Mouse (Mus musculus) heart, embryonic 16.5 days (tissue): ENCODE data around the gene Ganc. TPM values are rescaled to one million over a fixed set of nuclear protein-coding genes. Genes with fewer than 3 reads are reported as not detected.

Experiments used
- ATAC-seq: fragments of 200-750 bp; cut with Nextera tagmentation; replicated peaks from 2 replicates; pipeline ENCODE4 v1.8.0; 2017; ENCODE audit warnings: moderate number of reproducible peaks; ENCODE audit not compliant: insufficient read depth, low FRiP score; ENCODE audit errors: extremely low read depth
- H3K27ac ChIP-seq: fragments of 300-500 bp; sonication (generic); 2 replicates; pipeline ENCODE4 v1.5.1; 2014; ENCODE audit warnings: mild to moderate bottlenecking, low read length, control low read depth, moderate library complexity
- H3K27me3 ChIP-seq: fragments of 300-500 bp; sonication (generic); 2 replicates; pipeline ENCODE4 v1.6.1; 2014; ENCODE audit warnings: low read length, mixed read lengths; ENCODE audit not compliant: control insufficient read depth, insufficient read depth
- H3K36me3 ChIP-seq: fragments of 300-500 bp; sonication (generic); 2 replicates; pipeline ENCODE4 v1.6.1; 2014; ENCODE audit not compliant: control insufficient read depth, insufficient read depth
- H3K4me1 ChIP-seq: fragments of 300-500 bp; sonication (generic); 2 replicates; pipeline ENCODE4 v1.6.1; 2014; ENCODE audit warnings: low read length, mixed read lengths; ENCODE audit not compliant: control insufficient read depth, insufficient read depth
- H3K4me2 ChIP-seq: fragments of 300-500 bp; sonication (generic); 2 replicates; pipeline ENCODE4 v1.6.1; 2014; ENCODE audit warnings: low read depth, mild to moderate bottlenecking, control low read depth, low read length
- H3K4me3 ChIP-seq: fragments of 300-500 bp; sonication (generic); 2 replicates; pipeline ENCODE4 v1.5.1; 2014; ENCODE audit warnings: mild to moderate bottlenecking, control low read depth, low read length
- H3K9ac ChIP-seq: fragments of 300-500 bp; sonication (generic); 2 replicates; pipeline ENCODE4 v1.6.1; 2014; ENCODE audit warnings: low read length, control low read depth
- H3K9me3 ChIP-seq: fragments of 300-500 bp; sonication (generic); replicated peaks from 2 replicates; pipeline ENCODE4 v1.6.1; 2016; ENCODE audit warnings: low read length; ENCODE audit not compliant: control insufficient read depth
- WGBS: fragments of 180-500 bp; shearing (Covaris S2); extraction: QIAGEN DNeasy Blood & Tissue Kit; methylation state at CpG from one replicate; pipeline ENCODE4 v1.1.7; 2014; 5-methylcytosine and 5-hydroxymethylcytosine counted together
- polyA plus RNA-seq: library from polyadenylated mRNA; unstranded; fragments of >200 nt; fragmentation: Nextera tagmentation; extraction: Ambion mirVana; gene quantifications from 2 replicates; pipeline ENCODE4 v1.2.1, GENCODE M21; 2015

Ganc gene
- polyA plus RNA-seq, 1 experiment from 2014 or later: 11.2 TPM

GRCm38 (mm10) chr2:120392406-120392805 is 11.3 kb upstream of the Ganc start:
- H3K36me3 ChIP-seq: peaks cover 38% of the 10 kb centered on the region
- H3K4me3 ChIP-seq: no peak overlapping the region
- no peaks in the 10 kb centered on the region for H3K4me1 ChIP-seq
- H3K27me3 ChIP-seq: no peaks in the 10 kb centered on the region
- ATAC-seq: no peak
- no peaks in the 10 kb centered on the region for H3K9me3 ChIP-seq
- H3K4me2 ChIP-seq: no peak overlapping the region
- no peak overlapping the region for H3K9ac ChIP-seq
- H3K27ac ChIP-seq: no peak overlapping the region

- no peaks in the 10 kb centered on the region for H3K27me3 ChIP-seq
- H3K4me2 ChIP-seq: no peak overlapping the region
- 77% methylated on average over 1 of the region's 1 CpGs for WGBS
- no peak overlapping the region for H3K4me3 ChIP-seq
- H3K9me3 ChIP-seq: no peaks in the 10 kb centered on the region
- peaks cover 23% of the 10 kb centered on the region for H3K36me3 ChIP-seq
- ATAC-seq: no peak
- no peak overlapping the region for H3K27ac ChIP-seq
- H3K4me1 ChIP-seq: peaks cover 7% of the 10 kb centered on the region
- H3K9ac ChIP-seq: no peak overlapping the region
Measured at GRCm38 (mm10) chr2:120397951-120398350, 5.7 kb upstream of the Ganc start.

GRCm38 (mm10) chr2:120402813-120403212 is 883 bp upstream of the Ganc start:
- Histone ChIP-seq H3K4me1 (peaks cover 15% of the 10 kb centered on the region), H3K4me3 (peak overlapping the region; percentile 75), H3K9me3 (no peaks in the 10 kb centered on the region), H3K27me3 (no peaks in the 10 kb centered on the region), H3K9ac (peak overlapping the region; percentile 87), H3K4me2 (peak overlapping the region; percentile 66), H3K27ac (no peak overlapping the region), H3K36me3 (no peaks in the 10 kb centered on the region; the same call in 1 of the 2 replicates)
- no peak for ATAC-seq
- WGBS: 24% methylated on average over 3 of the region's 3 CpGs

- Histone ChIP-seq H3K4me3 (peak within 1 kb of the TSS; percentile 75), H3K27me3 (no peaks in the 10 kb centered on the region), H3K4me2 (peak within 1 kb of the TSS; percentile 81), H3K36me3 (no peaks in the 10 kb centered on the region; the same call in 1 of the 2 replicates), H3K27ac (peak within 1 kb of the TSS; percentile 100), H3K9ac (peak within 1 kb of the TSS; percentile 87), H3K9me3 (no peaks in the 10 kb centered on the region), H3K4me1 (peaks cover 15% of the 10 kb centered on the region)
- peak; percentile 99 for ATAC-seq
- under 1% methylated on average over 34 of the region's 34 CpGs for WGBS
Measured at GRCm38 (mm10) chr2:120403986-120404822, 508 bp downstream of the Ganc start, which contains the start of gene Tmem87a. TSS of gene Tmem87a (minus strand) at chr2:120404113.

- H3K9me3 ChIP-seq: no peaks in the 10 kb centered on the region
- ATAC-seq: no peak
Measured at GRCm38 (mm10) chr2:120404823-120405765, 1.4 kb downstream of the Ganc start.

GRCm38 (mm10) chr2:120411096-120411628 is 7.5 kb downstream of the Ganc start:
- no peaks in the 10 kb centered on the region; the same call in 1 of the 2 replicates for H3K36me3 ChIP-seq
- no peak overlapping the region for H3K9ac ChIP-seq
- H3K4me2 ChIP-seq: no peak overlapping the region
- no peak for ATAC-seq
- H3K4me1 ChIP-seq: no peaks in the 10 kb centered on the region
- no peak overlapping the region for H3K27ac ChIP-seq
- H3K27me3 ChIP-seq: no peaks in the 10 kb centered on the region
- no peak overlapping the region for H3K4me3 ChIP-seq
- H3K9me3 ChIP-seq: no peaks in the 10 kb centered on the region
- WGBS: 86% methylated on average over 3 of the region's 3 CpGs

More at GRCm38 (mm10) chr2:120404823-120405765, 1.4 kb downstream of the Ganc start:
- Histone ChIP-seq H3K4me2 (peak overlapping the region; percentile 81), H3K9ac (peak overlapping the region; percentile 87), H3K4me1 (peaks cover 15% of the 10 kb centered on the region), H3K27me3 (no peaks in the 10 kb centered on the region), H3K36me3 (no peaks in the 10 kb centered on the region; the same call in 1 of the 2 replicates), H3K4me3 (peak overlapping the region; percentile 75), H3K27ac (peak overlapping the region; percentile 100)
- 19% methylated on average over 14 of the region's 14 CpGs for WGBS

GRCm38 (mm10) chr2:120414113-120414512 is 10.4 kb downstream of the Ganc start:
- Histone ChIP-seq H3K27ac (no peak overlapping the region), H3K36me3 (no peaks in the 10 kb centered on the region; the same call in 1 of the 2 replicates), H3K4me1 (no peaks in the 10 kb centered on the region), H3K9ac (no peak overlapping the region), H3K27me3 (no peaks in the 10 kb centered on the region), H3K9me3 (no peaks in the 10 kb centered on the region), H3K4me2 (no peak overlapping the region), H3K4me3 (no peak overlapping the region)
- no peak for ATAC-seq

- H3K4me1 ChIP-seq: no peaks in the 10 kb centered on the region
- no peak overlapping the region for H3K4me3 ChIP-seq
- no peaks in the 10 kb centered on the region; the same call in 1 of the 2 replicates for H3K36me3 ChIP-seq
- ATAC-seq: no peak
- no peak overlapping the region for H3K9ac ChIP-seq
- no peaks in the 10 kb centered on the region for H3K9me3 ChIP-seq
- H3K4me2 ChIP-seq: no peak overlapping the region
- 66% methylated on average over 1 of the region's 1 CpGs for WGBS
- H3K27me3 ChIP-seq: no peaks in the 10 kb centered on the region
- no peak overlapping the region for H3K27ac ChIP-seq
Measured at GRCm38 (mm10) chr2:120414738-120415414, 11.2 kb downstream of the Ganc start.
